Mouse (Mus musculus): ENCODE measurements around the gene Dmrta1. TPM values are rescaled to one million over a fixed set of nuclear protein-coding genes. Genes with fewer than 3 reads are reported as not detected.
A peak's percentile ranks its signal among the peaks of the same experiment; 100 is the strongest.
"Not testable (repeated sequence)": the region's sequence is repeated elsewhere in the genome, so short reads cannot be mapped to it uniquely, and the experiment has no call there.

The Dmrta1 gene
- polyA plus RNA-seq, 1 experiment from 2014 or later = 0.19 TPM

- under 1% methylated on average over 78 of the region's 78 CpGs for WGBS
- peak; percentile 93 for ATAC-seq (replicated peaks; ENCODE audit: low FRiP score)
- H3K36me3 ChIP-seq = no peaks in the 10 kb centered on the region
- peak overlapping the region; percentile 51 for H3K4me3 ChIP-seq (replicated peaks)
- H3K27ac ChIP-seq = no peak overlapping the region
- H3K4me1 ChIP-seq = peaks cover 13% of the 10 kb centered on the region
- peak overlapping the region; percentile 27; the same call in 1 of the 2 replicates for H3K9ac ChIP-seq
- H3K4me2 ChIP-seq = peak overlapping the region; percentile 78
- H3K9me3 ChIP-seq (replicated peaks) = no peaks in the 10 kb centered on the region
- H3K27me3 ChIP-seq = peaks cover 58% of the 10 kb centered on the region
These were observed 8.9 kb downstream of the Dmrta1 start for GRCm38 (mm10) chr4:89687961-89688803.

DNA sequence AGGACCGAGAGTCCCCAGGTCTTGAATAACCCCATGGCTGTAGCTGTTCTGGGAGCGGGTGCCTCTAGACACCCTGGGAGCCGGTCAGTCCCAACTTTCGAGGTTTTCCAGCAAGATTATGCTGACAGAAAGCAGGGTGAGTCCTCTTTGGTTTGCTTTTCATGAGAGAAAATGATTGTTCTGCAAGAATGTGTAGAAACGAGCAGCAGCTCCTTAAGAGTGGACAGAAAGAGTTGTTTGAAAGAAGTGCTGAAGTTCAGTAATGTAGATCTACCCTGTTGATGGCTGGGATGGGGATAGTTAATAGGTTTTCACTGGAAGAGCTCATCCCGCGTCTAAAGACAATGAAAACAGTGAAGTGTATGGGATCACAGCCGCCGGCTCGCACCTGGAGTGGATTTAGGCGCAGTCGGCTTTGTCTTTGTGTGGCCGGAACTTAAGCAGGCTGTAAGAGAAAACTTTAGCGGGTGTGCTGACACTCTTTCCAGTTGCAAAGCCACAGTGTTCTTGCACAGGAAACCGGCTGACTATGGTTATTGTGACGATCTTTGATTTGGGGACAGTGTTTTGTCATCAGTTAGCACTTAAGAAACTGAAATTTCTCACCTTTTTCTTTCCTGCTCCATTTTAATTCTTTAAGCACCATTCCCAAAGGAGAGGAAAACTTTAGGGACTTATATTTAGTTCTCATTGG is 9.7 kb downstream of the Dmrta1 start:
- Histone ChIP-seq H3K9ac (peak overlapping the region; percentile 27; the same call in 1 of the 2 replicates), H3K9me3 (replicated peaks) (no peaks in the 10 kb centered on the region), H3K4me1 (peaks cover 13% of the 10 kb centered on the region), H3K27ac (no peak overlapping the region), H3K4me2 (peak overlapping the region; percentile 78), H3K36me3 (no peaks in the 10 kb centered on the region), H3K4me3 (replicated peaks) (peak overlapping the region; percentile 51), H3K27me3 (peaks cover 58% of the 10 kb centered on the region)
- no peak; the same call in 1 of the 2 replicates for ATAC-seq (replicated peaks; ENCODE audit: low FRiP score)
- 3% methylated on average over 16 of the region's 16 CpGs for WGBS

GRCm38 (mm10) chr4:89691936-89692335 is 12.7 kb downstream of the Dmrta1 start:
- 77% methylated on average over 6 of the region's 6 CpGs for WGBS
- no peak overlapping the region for H3K9ac ChIP-seq
- H3K4me2 ChIP-seq = no peak overlapping the region
- H3K4me1 ChIP-seq = peaks cover 13% of the 10 kb centered on the region
- H3K36me3 ChIP-seq = no peaks in the 10 kb centered on the region
- H3K4me3 ChIP-seq (replicated peaks) = no peak overlapping the region
- H3K9me3 ChIP-seq (replicated peaks) = no peaks in the 10 kb centered on the region
- ATAC-seq (replicated peaks; ENCODE audit: low FRiP score) = no peak
- no peak overlapping the region for H3K27ac ChIP-seq
- peaks cover 47% of the 10 kb centered on the region for H3K27me3 ChIP-seq

DNA sequence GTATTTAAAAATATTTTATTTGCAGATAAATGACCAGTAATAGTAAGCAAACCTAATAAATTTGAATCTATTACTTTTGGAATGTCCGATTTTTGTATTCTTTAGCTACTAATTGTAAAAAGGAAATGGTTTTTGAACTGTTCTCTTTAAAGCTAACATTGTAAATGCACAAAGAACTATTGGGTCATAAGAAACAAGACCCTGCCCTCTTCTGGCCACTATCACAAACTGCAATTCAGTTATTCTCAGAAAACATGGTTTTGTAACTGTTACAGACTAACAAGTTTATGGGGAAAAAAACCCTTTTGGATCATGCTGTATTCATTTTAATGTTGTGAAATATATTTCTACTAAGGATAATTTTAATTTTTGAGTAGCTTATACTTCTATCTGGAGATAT is 13.5 kb downstream of the Dmrta1 start:
- Histone ChIP-seq H3K4me3 (replicated peaks) (no peak overlapping the region), H3K27me3 (peaks cover 39% of the 10 kb centered on the region), H3K4me1 (peaks cover 12% of the 10 kb centered on the region), H3K9me3 (replicated peaks) (no peaks in the 10 kb centered on the region), H3K4me2 (no peak overlapping the region), H3K36me3 (no peaks in the 10 kb centered on the region), H3K9ac (no peak overlapping the region), H3K27ac (no peak overlapping the region)
- ATAC-seq (replicated peaks; ENCODE audit: low FRiP score) = no peak
- 39% methylated on average over 1 of the region's 1 CpGs for WGBS

GRCm38 (mm10) chr4:89695589-89695988 is 16.4 kb downstream of the Dmrta1 start:
- H3K36me3 ChIP-seq = no peaks in the 10 kb centered on the region
- H3K4me2 ChIP-seq = no peak overlapping the region
- 78% methylated on average over 5 of the region's 5 CpGs for WGBS
- ATAC-seq (replicated peaks; ENCODE audit: low FRiP score) = no peak
- peaks cover 14% of the 10 kb centered on the region for H3K27me3 ChIP-seq
- no peaks in the 10 kb centered on the region for H3K9me3 ChIP-seq (replicated peaks)
- no peak overlapping the region for H3K4me3 ChIP-seq (replicated peaks)
- H3K9ac ChIP-seq = no peak overlapping the region
- no peak overlapping the region for H3K27ac ChIP-seq
- no peaks in the 10 kb centered on the region for H3K4me1 ChIP-seq

- H3K9me3 ChIP-seq (replicated peaks) = no peaks in the 10 kb centered on the region
- no peak overlapping the region for H3K4me3 ChIP-seq (replicated peaks)
- ATAC-seq (replicated peaks; ENCODE audit: low FRiP score) = no peak
- H3K27me3 ChIP-seq = no peaks in the 10 kb centered on the region
- no peak overlapping the region for H3K27ac ChIP-seq
- no peaks in the 10 kb centered on the region for H3K36me3 ChIP-seq
- H3K4me2 ChIP-seq = no peak overlapping the region
- H3K4me1 ChIP-seq = no peaks in the 10 kb centered on the region
- no peak overlapping the region for H3K9ac ChIP-seq
These were observed 18.7 kb downstream of the Dmrta1 start for GRCm38 (mm10) chr4:89697951-89698350.

GRCm38 (mm10) chr4:89723526-89724190 is 44.4 kb downstream of the Dmrta1 start:
- not testable (repeated sequence) for H3K4me3 ChIP-seq (replicated peaks); H3K9me3 ChIP-seq (replicated peaks); H3K4me1 ChIP-seq; H3K27ac ChIP-seq; H3K9ac ChIP-seq; ATAC-seq (replicated peaks; ENCODE audit: low FRiP score); H3K36me3 ChIP-seq; H3K4me2 ChIP-seq; H3K27me3 ChIP-seq
- WGBS = 83% methylated on average over 1 of the region's 1 CpGs

Measured in kidney, embryonic 15.5 days (tissue).